Mouse (Mus musculus) MEL (cell line): ENCODE results near the gene Mon1a. TPM values are rescaled to one million over a fixed set of nuclear protein-coding genes. Genes with fewer than 3 reads are reported as not detected.

Source experiments
- DNase-seq: peaks from one replicate; pipeline ENCODE4 v3.0.0; 2011; ENCODE audit warnings: low read depth, low spot score
- H3K27ac ChIP-seq: 2 replicates; pipeline ENCODE4 v1.5.1; 2012; ENCODE audit warnings: low read depth, mild to moderate bottlenecking, control low read depth, low read length, moderate library complexity; ENCODE audit not compliant: control insufficient read depth
- H3K27me3 ChIP-seq, 2 experiments: fragments of 150-350 bp in 1 of 2; sonication (generic) in 1 of 2; 2 replicates each; pipeline ENCODE4 v1.6.1; 2012; ENCODE audit warnings: low read length in 2 of 2, mild to moderate bottlenecking in 2 of 2, improper control_type of control experiment in 1 of 2, moderate library complexity in 1 of 2; ENCODE audit not compliant: insufficient read depth in 2 of 2, control insufficient read depth in 1 of 2
- H3K36me3 ChIP-seq, 2 experiments: 2 replicates each; pipeline ENCODE4 v1.6.1; 2012 to 2014; ENCODE audit warnings: low read length in 2 of 2, improper control_type of control experiment in 1 of 2, inconsistent platforms in 1 of 2, mild to moderate bottlenecking in 1 of 2; ENCODE audit not compliant: insufficient read depth in 2 of 2, control insufficient read depth in 1 of 2
- H3K4me1 ChIP-seq, 2 experiments: fragments of 150-350 bp in 1 of 2; sonication (generic) in 1 of 2; 2 replicates each; pipeline ENCODE4 v1.6.1; 2012; ENCODE audit warnings: low read length in 2 of 2, improper control_type of control experiment in 1 of 2, mild to moderate bottlenecking in 1 of 2; ENCODE audit not compliant: insufficient read depth in 2 of 2, control insufficient read depth in 1 of 2
- H3K4me3 ChIP-seq, 2 experiments: fragments of 150-350 bp in 1 of 2; sonication (generic) in 1 of 2; 2 replicates each; pipeline ENCODE4 v1.5.1; 2012; ENCODE audit warnings: low read depth in 2 of 2, low read length in 2 of 2, mild to moderate bottlenecking in 2 of 2, moderate library complexity in 2 of 2, control low read depth in 1 of 2, improper control_type of control experiment in 1 of 2; ENCODE audit not compliant: control insufficient read depth in 1 of 2, insufficient read depth in 1 of 2
- H3K79me2 ChIP-seq: 2 replicates; pipeline ENCODE4 v1.6.1; 2012; ENCODE audit warnings: mild to moderate bottlenecking, low read length, moderate library complexity; ENCODE audit not compliant: control insufficient read depth, poor library complexity, insufficient read depth
- H3K9ac ChIP-seq: 2 replicates; pipeline ENCODE4 v1.6.1; 2012; ENCODE audit warnings: low read depth, mild to moderate bottlenecking, control low read depth, low read length, moderate library complexity; ENCODE audit not compliant: control insufficient read depth, poor library complexity, severe bottlenecking
- H3K9me3 ChIP-seq: fragments of 150-350 bp; sonication (generic); replicated peaks from 2 replicates; pipeline ENCODE4 v1.6.1; 2012; ENCODE audit warnings: mild to moderate bottlenecking, low read length, improper control_type of control experiment, moderate library complexity; ENCODE audit not compliant: insufficient read depth
- BHLHE40 ChIP-seq: IDR thresholded peaks from 2 replicates; pipeline ENCODE4 v1.6.1; 2012; ENCODE audit warnings: low read depth, mild to moderate bottlenecking, inconsistent platforms, low read length, improper control_type of control experiment, borderline replicate concordance
- CHD1 ChIP-seq: IDR thresholded peaks from 2 replicates; pipeline ENCODE4 v1.6.1; 2012; ENCODE audit warnings: low read depth, mild to moderate bottlenecking, inconsistent platforms, low read length, improper control_type of control experiment
- CHD2 ChIP-seq: IDR thresholded peaks from 2 replicates; pipeline ENCODE4 v1.6.1; 2011; ENCODE audit warnings: low read length, improper control_type of control experiment
- E2F4 ChIP-seq: IDR thresholded peaks from 2 replicates; pipeline ENCODE4 v1.6.1; 2011; ENCODE audit warnings: low read depth, low read length, improper control_type of control experiment, borderline replicate concordance
- ELF1 ChIP-seq: IDR thresholded peaks from 2 replicates; pipeline ENCODE4 v1.6.1; 2014; ENCODE audit warnings: low read depth, mild to moderate bottlenecking, inconsistent platforms, low read length, improper control_type of control experiment, moderate library complexity
- GABPA ChIP-seq: IDR thresholded peaks from 2 replicates; pipeline ENCODE4 v1.6.1; 2012; ENCODE audit warnings: low read depth, mild to moderate bottlenecking, inconsistent platforms, low read length, improper control_type of control experiment, moderate library complexity
- GATA1 ChIP-seq: IDR thresholded peaks from 2 replicates; pipeline ENCODE4 v1.6.1; 2011; ENCODE audit warnings: low read depth, low read length, improper control_type of control experiment
- HCFC1 ChIP-seq: IDR thresholded peaks from 2 replicates; pipeline ENCODE4 v1.6.1; 2012; ENCODE audit warnings: low read depth, mild to moderate bottlenecking, inconsistent platforms, low read length, improper control_type of control experiment, moderate library complexity
- KAT2A ChIP-seq: conservative IDR thresholded peaks from 2 replicates; pipeline ENCODE4 v1.6.1; 2012; ENCODE audit warnings: low read depth, low read length, improper control_type of control experiment, inconsistent platforms
- MAX ChIP-seq: IDR thresholded peaks from 2 replicates; pipeline ENCODE4 v1.6.1; 2011; ENCODE audit warnings: low read length, improper control_type of control experiment
- MAZ ChIP-seq: IDR thresholded peaks from 2 replicates; pipeline ENCODE4 v1.6.1; 2012; ENCODE audit warnings: low read depth, mild to moderate bottlenecking, inconsistent platforms, low read length, improper control_type of control experiment
- MEF2A ChIP-seq: IDR thresholded peaks from 2 replicates; pipeline ENCODE4 v1.6.1; 2014; ENCODE audit warnings: low read depth, mild to moderate bottlenecking, inconsistent platforms, low read length, improper control_type of control experiment; ENCODE audit not compliant: poor library complexity, insufficient replicate concordance, severe bottlenecking; ENCODE audit errors: extremely low read depth
- MXI1 ChIP-seq: IDR thresholded peaks from 2 replicates; pipeline ENCODE4 v1.6.1; 2011; ENCODE audit warnings: mild to moderate bottlenecking, low read depth, low read length, improper control_type of control experiment
- MYB ChIP-seq: IDR thresholded peaks from 2 replicates; pipeline ENCODE4 v1.6.1; 2011; ENCODE audit warnings: mild to moderate bottlenecking, low read depth, low read length, improper control_type of control experiment
- MYC ChIP-seq: IDR thresholded peaks from 2 replicates; pipeline ENCODE4 v1.6.1; 2011; ENCODE audit warnings: low read depth, mild to moderate bottlenecking, low read length, improper control_type of control experiment, moderate library complexity
- NELFE ChIP-seq: IDR thresholded peaks from 2 replicates; pipeline ENCODE4 v1.6.1; 2011; ENCODE audit warnings: low read depth, low read length, improper control_type of control experiment
- NRF1 ChIP-seq: IDR thresholded peaks from 2 replicates; pipeline ENCODE4 v1.6.1; 2014; ENCODE audit warnings: low read depth, mild to moderate bottlenecking, inconsistent platforms, low read length, improper control_type of control experiment, moderate library complexity; ENCODE audit not compliant: poor library complexity, insufficient read depth, severe bottlenecking
- POLR2A ChIP-seq, 2 experiments: IDR thresholded peaks; 2 replicates each; pipeline ENCODE4 v1.6.1; 2011 to 2012; ENCODE audit warnings: low read length in 2 of 2, mild to moderate bottlenecking in 2 of 2, control low read depth in 1 of 2, improper control_type of control experiment in 1 of 2, low read depth in 1 of 2, moderate library complexity in 1 of 2; ENCODE audit not compliant: control insufficient read depth in 1 of 2, insufficient read depth in 1 of 2, poor library complexity in 1 of 2
- POLR2AphosphoS2 ChIP-seq: IDR thresholded peaks from 2 replicates; pipeline ENCODE4 v1.6.1; 2011; ENCODE audit warnings: low read length, improper control_type of control experiment
- SIN3A ChIP-seq: IDR thresholded peaks from 2 replicates; pipeline ENCODE4 v1.6.1; 2012; ENCODE audit warnings: low read length, improper control_type of control experiment, inconsistent platforms
- TBP ChIP-seq: IDR thresholded peaks from 2 replicates; pipeline ENCODE4 v1.8.0; 2011; ENCODE audit warnings: low read depth, low read length, improper control_type of control experiment
- TCF12 ChIP-seq: IDR thresholded peaks from 2 replicates; pipeline ENCODE4 v1.6.1; 2014; ENCODE audit warnings: low read depth, mild to moderate bottlenecking, inconsistent platforms, low read length, improper control_type of control experiment, moderate library complexity
- USF1 ChIP-seq: IDR thresholded peaks from 2 replicates; pipeline ENCODE4 v1.6.1; 2014; ENCODE audit warnings: low read depth, mild to moderate bottlenecking, inconsistent platforms, low read length, improper control_type of control experiment, moderate library complexity
- USF2 ChIP-seq, 2 experiments: IDR thresholded peaks; 2 replicates each; pipeline ENCODE4 v1.6.1; 2011 to 2012; ENCODE audit warnings: improper control_type of control experiment in 2 of 2, low read length in 2 of 2, borderline replicate concordance in 1 of 2, inconsistent platforms in 1 of 2, low read depth in 1 of 2, mild to moderate bottlenecking in 1 of 2; ENCODE audit not compliant: insufficient read depth in 1 of 2
- ZKSCAN1 ChIP-seq: IDR thresholded peaks from 2 replicates; pipeline ENCODE4 v1.6.1; 2012; ENCODE audit warnings: low read depth, mild to moderate bottlenecking, inconsistent platforms, low read length, improper control_type of control experiment, moderate library complexity
- ZMIZ1 ChIP-seq: IDR thresholded peaks from 2 replicates; pipeline ENCODE4 v1.6.1; 2012; ENCODE audit warnings: low read depth, mild to moderate bottlenecking, inconsistent platforms, low read length, improper control_type of control experiment, moderate library complexity
- ZNF384 ChIP-seq: IDR thresholded peaks from 2 replicates; pipeline ENCODE4 v1.6.1; 2012; ENCODE audit warnings: low read depth, mild to moderate bottlenecking, inconsistent platforms, low read length, improper control_type of control experiment
- polyA plus RNA-seq, 2 experiments: library from polyadenylated mRNA; stranded (reverse) in 1 of 2; unstranded in 1 of 2; fragments of >175 nt in 1 of 2; fragments of >200 nt in 1 of 2; gene quantifications; 2 replicates each; pipeline versions ENCODE4 v1.2.1 to v1.2.4; 2012; ENCODE audit warnings: low replicate concordance in 2 of 2, low read depth in 1 of 2; ENCODE audit not compliant: insufficient read length in 2 of 2, insufficient read depth in 1 of 2, missing spikeins in 1 of 2
- total RNA-seq: library from RNA; depleted of rRNA; stranded (reverse); fragments of 300-350 nt; gene quantifications from 2 replicates; pipeline ENCODE4 v1.2.3, GENCODE M21; 2012

The Mon1a gene
- total and polyA plus RNA-seq, 3 experiments: 11.5 to 13.5 TPM; not detected in 1

DNA sequence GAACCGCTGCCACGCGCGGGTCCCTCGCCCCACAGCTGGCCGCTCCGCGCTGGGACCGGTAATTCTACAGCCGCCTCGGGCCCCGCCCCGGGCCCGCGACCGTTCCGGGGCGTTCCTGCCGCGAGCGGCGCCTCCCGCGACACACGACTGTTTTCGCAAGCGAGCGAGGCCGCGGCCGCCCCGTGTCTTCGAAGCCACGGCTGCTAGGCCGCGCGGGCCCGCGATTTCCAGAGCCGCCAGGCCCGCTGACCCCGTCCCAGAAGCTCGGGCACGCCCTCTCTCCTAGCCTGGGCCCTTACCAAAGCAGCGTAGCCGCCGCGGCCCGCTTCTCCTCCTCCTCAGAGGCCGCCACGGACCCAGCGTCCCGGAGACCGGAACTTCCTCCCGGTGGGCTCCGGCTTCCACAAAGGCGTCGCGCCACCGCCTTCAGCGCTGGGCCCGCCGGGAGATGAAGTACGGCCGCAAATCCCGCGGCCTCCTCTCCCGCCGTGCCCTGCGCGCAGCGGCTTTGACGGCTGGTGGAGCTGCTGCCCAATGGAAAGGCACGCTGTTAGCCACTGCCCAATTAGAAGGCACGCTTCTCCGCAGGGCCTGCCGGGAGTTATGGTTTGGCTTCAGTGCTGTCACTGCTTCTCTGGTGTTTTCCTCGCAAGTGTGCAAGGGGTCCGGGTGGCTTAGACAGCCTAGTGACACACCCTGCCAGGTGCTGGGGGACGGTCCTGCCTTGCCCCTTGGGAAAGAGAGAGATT is 15.4 kb upstream of the Mon1a start:
- Histone ChIP-seq H3K9me3 (no peaks in the 10 kb centered on the region), H3K36me3 (peaks cover 2 to 18% of the 10 kb centered on the region in 2 experiments; a peak in 3 of 4 replicates), H3K27ac (peak overlapping the region; percentile 70), H3K79me2 (peaks cover 35% of the 10 kb centered on the region), H3K9ac (peak overlapping the region; percentile 87), H3K4me3 (peak overlapping the region; percentile 91 to 95), H3K4me1 (peaks cover 3 to 16% of the 10 kb centered on the region in 2 experiments), H3K27me3 (0 out of 4 replicates have a peak, but pooled peaks cover 0 to 1% of the 10 kb centered on the region in 2 experiments)
- TF ChIP-seq ELF1 (peak; percentile 78), CHD1 (no peak), KAT2A (peak; percentile 89), E2F4 (peak; percentile 62; the same call in 1 of the 2 replicates), ZNF384 (no peak), POLR2AphosphoS2 (peak; percentile 91; the same call in 1 of the 2 replicates), MAZ (peak; percentile 48; the same call in 1 of the 2 replicates), NELFE (peak; percentile 88), SIN3A (peak; percentile 95), NRF1 (peak; percentile 59), GABPA (no peak), USF2 (IDR thresholded peaks at IDR 0.05; ENCODE audit: borderline replicate concordance in 1 of 2, insufficient read depth in 1 of 2, low read depth in 1 of 2, low read length in 2 of 2) (no peak), MYB (no peak), ZMIZ1 (peak; percentile 84), MAX (peak; percentile 31; the same call in 1 of the 2 replicates), MYC (peak; percentile 53; the same call in 1 of the 2 replicates), ZKSCAN1 (no peak), HCFC1 (peak; percentile 95), TCF12 (peak; percentile 39), TBP (peak; percentile 88), CHD2 (peak; percentile 32), MXI1 (peak; percentile 88), USF1 (peak; percentile 47; the same call in 1 of the 2 replicates), GATA1 (no peak), MEF2A (no peak), POLR2A (IDR thresholded peaks at IDR 0.05; ENCODE audit: control insufficient read depth in 1 of 2, insufficient read depth in 1 of 2, low read depth in 1 of 2, low read length in 2 of 2, poor library complexity in 1 of 2) (peak; percentile 87 to 94), BHLHE40 (no peak)
- peak; percentile 96 for DNase-seq
